Mouse (Mus musculus): ENCODE data around the gene Gas2l3.

DNA sequence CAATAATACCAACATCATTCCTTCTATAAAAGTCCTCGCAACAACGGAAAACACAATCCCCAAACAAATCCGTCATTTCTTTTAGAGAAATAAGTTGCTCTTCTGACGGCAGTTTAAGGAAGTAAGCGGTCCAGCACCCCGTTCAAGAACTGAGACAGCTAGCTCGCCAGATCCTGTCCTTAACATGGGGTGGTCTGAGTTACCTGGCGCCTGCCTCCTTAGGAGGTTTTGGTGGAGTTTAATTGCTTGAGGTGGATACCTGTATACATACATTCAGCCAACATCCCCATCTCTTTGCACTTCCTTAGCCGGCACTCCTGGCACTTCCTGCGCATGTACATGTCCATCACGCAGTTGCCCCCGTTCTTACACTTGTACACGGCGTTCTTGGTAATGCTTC lies 39.3 kb upstream of the Gas2l3 start:
- TF ChIP-seq GATA1 (IDR thresholded peaks at IDR 0.05; ENCODE audit: low read length) (no peak), TAL1 (IDR thresholded peaks at IDR 0.05; ENCODE audit: low read length) (no peak)

All from erythroblast, embryonic 14.5 days (primary cell).